Mouse (Mus musculus) brain, embryonic 14.5 days (tissue): Measurements from ENCODE around the gene Wdr18.

ENCODE experiments used
- CTCF ChIP-seq: fragments of 200-500 bp; IDR thresholded peaks from 2 replicates; pipeline ENCODE4 v1.5.1; 2012; ENCODE audit warnings: inconsistent platforms, mild to moderate bottlenecking, moderate library complexity, borderline replicate concordance; ENCODE audit not compliant: insufficient read depth, insufficient read length; ENCODE audit errors: extremely low read depth
- POLR2A ChIP-seq: fragments of 200-500 bp; IDR thresholded peaks from 2 replicates; pipeline ENCODE4 v1.6.1; 2012; ENCODE audit warnings: mild to moderate bottlenecking, inconsistent platforms, borderline replicate concordance; ENCODE audit not compliant: poor library complexity, insufficient read depth, insufficient read length, severe bottlenecking; ENCODE audit errors: extremely low read depth

- TF ChIP-seq POLR2A, result no peak
- TF ChIP-seq CTCF, result no peak
Measured at GRCm38 (mm10) chr10:79928907-79929701, 30.8 kb upstream of the Wdr18 start.
